Mouse (Mus musculus) gastrocnemius, adult 18-20 months (tissue): Measurements from ENCODE around the gene Anks3. TPM values are rescaled to one million over a fixed set of nuclear protein-coding genes. Genes with fewer than 3 reads are reported as not detected.

ENCODE experiments used
- DNase-seq: peaks from one replicate; pipeline ENCODE4 v3.0.0; 2021; ENCODE audit warnings: low spot score
- total RNA-seq, 2 experiments: library from RNA; stranded (reverse); gene quantifications; 2 replicates each; pipeline ENCODE4 v1.2.3; 2021

Gene Anks3
- total RNA-seq, 2 experiments from 2014 or later, result 9.2 to 10.7 TPM

GRCm38 (mm10) chr16:4935430-4935829, 28.6 kb downstream of the Anks3 start:
- DNase-seq, result no peak

- DNase-seq, result no peak
Observed at GRCm38 (mm10) chr16:4932429-4932828, 31.6 kb downstream of the Anks3 start.

- no peak for DNase-seq
Observed at GRCm38 (mm10) chr16:4928474-4928873, 35.5 kb downstream of the Anks3 start.

GRCm38 (mm10) chr16:4927967-4928366, 36.0 kb downstream of the Anks3 start:
- DNase-seq, result no peak

GRCm38 (mm10) chr16:4923996-4924395, 40.0 kb downstream of the Anks3 start:
- DNase-seq, result no peak

- DNase-seq, result no peak
Observed at GRCm38 (mm10) chr16:4922481-4922880, 41.5 kb downstream of the Anks3 start.

- no peak for DNase-seq
Observed at GRCm38 (mm10) chr16:4920556-4920955, 43.4 kb downstream of the Anks3 start.

- DNase-seq, result no peak
Observed at GRCm38 (mm10) chr16:4916608-4917007, 47.4 kb downstream of the Anks3 start.

- no peak for DNase-seq
Observed at GRCm38 (mm10) chr16:4915931-4916330, 48.1 kb downstream of the Anks3 start.

- DNase-seq, result peak; percentile 88
Observed at GRCm38 (mm10) chr16:4913783-4914735, 49.9 kb downstream of the Anks3 start.

GRCm38 (mm10) chr16:4912907-4913782, 50.9 kb downstream of the Anks3 start:
- no peak for DNase-seq

GRCm38 (mm10) chr16:4912074-4912648, 51.8 kb downstream of the Anks3 start:
- DNase-seq, result no peak

- DNase-seq, result no peak
Observed at GRCm38 (mm10) chr16:4910758-4911157, 53.2 kb downstream of the Anks3 start.

- DNase-seq, result no peak
Observed at GRCm38 (mm10) chr16:4909745-4910144, 54.3 kb downstream of the Anks3 start.

- no peak for DNase-seq
Observed at GRCm38 (mm10) chr16:4907972-4908371, 56.0 kb downstream of the Anks3 start.

- no peak for DNase-seq
Observed at GRCm38 (mm10) chr16:4907386-4907785, 56.6 kb downstream of the Anks3 start.

GRCm38 (mm10) chr16:4906559-4906958, 57.4 kb downstream of the Anks3 start:
- no peak for DNase-seq

GRCm38 (mm10) chr16:4905591-4905990, 58.4 kb downstream of the Anks3 start:
- DNase-seq, result no peak

GRCm38 (mm10) chr16:4904878-4905277, 59.1 kb downstream of the Anks3 start:
- no peak for DNase-seq

- peak; percentile 39 for DNase-seq
Observed at GRCm38 (mm10) chr16:4903491-4904102, 60.4 kb downstream of the Anks3 start.

- DNase-seq, result no peak
Observed at GRCm38 (mm10) chr16:4902390-4902789, 61.6 kb downstream of the Anks3 start.
